27 mouse cellular contexts compared by ENCODE assay signal in genomic region chr1:25420701-25421100, GRCm38 (mm10).
DNase-seq lines count a peak whose midpoint lies in the region; ATAC-seq and TF ChIP-seq lines count a peak whose summit lies in the region.
"Had no signal": no experiment of that assay in that cellular context is flagged by ENCODE, and none has a peak within 500 bp of the region (broad histone marks: within the 10 kb centered on the region; RNA-seq: fewer than 3 reads in every experiment).

No protein-coding gene starts in this region.

- no peaks in the 10 kb centered on the region for H3K36me3 ChIP-seq in forebrain, embryonic 14.5 days (ENCODE audit: control insufficient read depth, insufficient read depth, low read length)
- H3K36me3 ChIP-seq in forebrain, embryonic 15.5 days = no peaks in the 10 kb centered on the region
- H3K36me3 ChIP-seq in kidney, postnatal 0 days (ENCODE audit: insufficient read depth, low read length) = no peaks in the 10 kb centered on the region
- no peaks in the 10 kb centered on the region for H3K36me3 ChIP-seq in kidney, adult 2 months (ENCODE audit: control insufficient read depth, insufficient read depth, low read length)
- no peaks in the 10 kb centered on the region for H3K36me3 ChIP-seq in midbrain, postnatal 0 days (ENCODE audit: insufficient read depth, low read length)
- no peaks in the 10 kb centered on the region for H3K36me3 ChIP-seq in midbrain, embryonic 11.5 days (ENCODE audit: control insufficient read depth, insufficient read depth, low read length)
- H3K36me3 ChIP-seq: embryonic facial prominence, embryonic 13.5 days; forebrain, embryonic 10.5 days; hindbrain, embryonic 10.5 days; hindbrain, embryonic 13.5 days had no signal

- no peak for TF ChIP-seq CTCF in kidney, postnatal 0 days (IDR thresholded peaks at IDR 0.05; ENCODE audit: low read depth)
- TF ChIP-seq CTCF in kidney, adult 2 months (conservative IDR thresholded peaks at IDR 0.05; ENCODE audit: insufficient read depth, insufficient read length, low read depth, low read length) = no peak
- TF ChIP-seq CTCF in midbrain, postnatal 0 days (IDR thresholded peaks at IDR 0.05) = no peak

- H3K4me1 ChIP-seq in forebrain, embryonic 14.5 days (ENCODE audit: control insufficient read depth, insufficient read depth, low read length) = no peaks in the 10 kb centered on the region
- 0 out of 2 replicates have a peak, but pooled peaks cover 4% of the 10 kb centered on the region for H3K4me1 ChIP-seq in forebrain, embryonic 15.5 days
- no peaks in the 10 kb centered on the region for H3K4me1 ChIP-seq in kidney, postnatal 0 days (replicated peaks; ENCODE audit: insufficient read depth, low read length)
- H3K4me1 ChIP-seq in kidney, adult 2 months (ENCODE audit: control insufficient read depth, insufficient read depth, low read length) = no peaks in the 10 kb centered on the region
- H3K4me1 ChIP-seq in midbrain, postnatal 0 days (ENCODE audit: insufficient read depth, low read length) = no peaks in the 10 kb centered on the region
- H3K4me1 ChIP-seq in midbrain, embryonic 11.5 days (ENCODE audit: control insufficient read depth, insufficient read depth, low read length) = no peaks in the 10 kb centered on the region
- H3K4me1 ChIP-seq: embryonic facial prominence, embryonic 13.5 days; forebrain, embryonic 10.5 days; hindbrain, embryonic 10.5 days; hindbrain, embryonic 13.5 days had no signal

- H3K9me3 ChIP-seq in forebrain, embryonic 14.5 days (replicated peaks; ENCODE audit: control insufficient read depth, low read length) = no peaks in the 10 kb centered on the region
- H3K9me3 ChIP-seq in forebrain, embryonic 15.5 days = no peaks in the 10 kb centered on the region
- no peaks in the 10 kb centered on the region for H3K9me3 ChIP-seq in kidney, postnatal 0 days (replicated peaks; ENCODE audit: low read length)
- no peaks in the 10 kb centered on the region for H3K9me3 ChIP-seq in midbrain, postnatal 0 days (ENCODE audit: low read length)
- no peaks in the 10 kb centered on the region for H3K9me3 ChIP-seq in midbrain, embryonic 11.5 days (ENCODE audit: control insufficient read depth, low read length)
- H3K9me3 ChIP-seq: embryonic facial prominence, embryonic 13.5 days; forebrain, embryonic 10.5 days; hindbrain, embryonic 10.5 days; hindbrain, embryonic 13.5 days had no signal

- WGBS in forebrain, embryonic 14.5 days = 94% methylated on average over 2 of the region's 2 CpGs
- 82% methylated on average over 2 of the region's 2 CpGs for WGBS in forebrain, embryonic 15.5 days
- WGBS in kidney, postnatal 0 days = 69% methylated on average over 2 of the region's 2 CpGs
- WGBS in kidney, adult 2 months = 85% methylated on average over 2 of the region's 2 CpGs
- 88% methylated on average over 2 of the region's 2 CpGs for WGBS in midbrain, postnatal 0 days
- 85% methylated on average over 2 of the region's 2 CpGs for WGBS in midbrain, embryonic 11.5 days

- no peak for ATAC-seq in forebrain, embryonic 14.5 days
- ATAC-seq in forebrain, embryonic 15.5 days (replicated peaks) = no peak
- ATAC-seq in kidney, postnatal 0 days (replicated peaks; ENCODE audit: low FRiP score, low read depth) = no peak
- ATAC-seq in midbrain, postnatal 0 days (ENCODE audit: low FRiP score) = no peak
- ATAC-seq in midbrain, embryonic 11.5 days (ENCODE audit: low FRiP score) = no peak
- ATAC-seq: activated CD4-positive, CD25-positive, alpha-beta regulatory T cell, adult 4 months; CD4-positive, CD25-positive, alpha-beta regulatory T cell, adult 4 months; forebrain, embryonic 16.5 days; intestine, postnatal 0 days had no signal

- H3K4me2 ChIP-seq in forebrain, embryonic 14.5 days (ENCODE audit: low read length) = no peak overlapping the region
- H3K4me2 ChIP-seq in forebrain, embryonic 15.5 days (replicated peaks) = no peak overlapping the region
- H3K4me2 ChIP-seq in kidney, postnatal 0 days (ENCODE audit: low read length) = no peak overlapping the region
- H3K4me2 ChIP-seq in midbrain, postnatal 0 days (ENCODE audit: low read depth, low read length, poor library complexity, severe bottlenecking) = no peak overlapping the region
- no peak overlapping the region for H3K4me2 ChIP-seq in midbrain, embryonic 11.5 days
- H3K4me2 ChIP-seq: embryonic facial prominence, embryonic 13.5 days; heart, embryonic 11.5 days; hindbrain, embryonic 13.5 days had no signal

- no peaks in the 10 kb centered on the region for H3K27me3 ChIP-seq in forebrain, embryonic 14.5 days (replicated peaks; ENCODE audit: control insufficient read depth, insufficient read depth, low read length)
- H3K27me3 ChIP-seq in forebrain, embryonic 15.5 days = no peaks in the 10 kb centered on the region
- H3K27me3 ChIP-seq in kidney, postnatal 0 days (ENCODE audit: insufficient read depth, low read length) = no peaks in the 10 kb centered on the region
- no peaks in the 10 kb centered on the region for H3K27me3 ChIP-seq in kidney, adult 2 months (replicated peaks; ENCODE audit: control insufficient read depth, insufficient read depth, low read length)
- H3K27me3 ChIP-seq in midbrain, postnatal 0 days (ENCODE audit: insufficient read depth, low read length) = no peaks in the 10 kb centered on the region
- no peaks in the 10 kb centered on the region for H3K27me3 ChIP-seq in midbrain, embryonic 11.5 days (ENCODE audit: control insufficient read depth, insufficient read depth, low read length)
- H3K27me3 ChIP-seq: embryonic facial prominence, embryonic 13.5 days; hindbrain, embryonic 13.5 days had no signal

- DNase-seq in forebrain, embryonic 14.5 days (ENCODE audit: low spot score) = peak; percentile 44
- DNase-seq in kidney, postnatal 0 days (ENCODE audit: low spot score) = peak; percentile 50
- no peak for DNase-seq in kidney, adult 2 months
- peak; percentile 38 for DNase-seq in midbrain, postnatal 0 days (ENCODE audit: low spot score)
- no peak for DNase-seq in midbrain, embryonic 11.5 days (ENCODE audit: low spot score, missing footprints)
- DNase-seq in brain, adult 2 months (ENCODE audit: low read depth, low spot score) = peak; percentile 20
- DNase-seq in urinary bladder, postnatal 14 days (ENCODE audit: low spot score) = no peak
- DNase-seq: adrenal gland, adult 8-10 months; adrenal gland, postnatal 25 days; cerebellum, adult 11 months; cerebellum, adult 2 months; cerebellum, adult 9-11 months; cerebellum, postnatal 25 days; gastrocnemius, adult 2 months; gastrocnemius, postnatal 14 days; heart, adult 11 months; heart, postnatal 36 days had no signal

- no peak overlapping the region for H3K27ac ChIP-seq in forebrain, embryonic 14.5 days (ENCODE audit: low read depth, low read length)
- no peak overlapping the region for H3K27ac ChIP-seq in forebrain, embryonic 15.5 days (replicated peaks)
- no peak overlapping the region for H3K27ac ChIP-seq in kidney, postnatal 0 days
- H3K27ac ChIP-seq in kidney, adult 2 months (ENCODE audit: insufficient read depth, low read depth, low read length) = no peak overlapping the region
- no peak overlapping the region for H3K27ac ChIP-seq in midbrain, postnatal 0 days (ENCODE audit: low read depth, low read length)
- H3K27ac ChIP-seq in midbrain, embryonic 11.5 days (ENCODE audit: low read depth, low read length) = no peak overlapping the region
- H3K27ac ChIP-seq: embryonic facial prominence, embryonic 13.5 days; forebrain, embryonic 10.5 days; gastrocnemius, adult 2 months; hindbrain, embryonic 10.5 days; hindbrain, embryonic 13.5 days had no signal

- no peak overlapping the region for H3K9ac ChIP-seq in forebrain, embryonic 14.5 days (ENCODE audit: low read length)
- no peak overlapping the region for H3K9ac ChIP-seq in forebrain, embryonic 15.5 days (replicated peaks)
- H3K9ac ChIP-seq in kidney, postnatal 0 days (ENCODE audit: low read depth, low read length) = no peak overlapping the region
- H3K9ac ChIP-seq in midbrain, postnatal 0 days (replicated peaks; ENCODE audit: low read length, poor library complexity, severe bottlenecking) = no peak overlapping the region
- no peak overlapping the region for H3K9ac ChIP-seq in midbrain, embryonic 11.5 days (ENCODE audit: low read length)
- H3K9ac ChIP-seq: embryonic facial prominence, embryonic 13.5 days; hindbrain, embryonic 13.5 days had no signal

- TF ChIP-seq POLR2A in kidney, adult 2 months (IDR thresholded peaks at IDR 0.05; ENCODE audit: low read depth, low read length) = no peak

- H3K4me3 ChIP-seq in forebrain, embryonic 14.5 days (ENCODE audit: low read depth, low read length) = no peak overlapping the region
- no peak overlapping the region for H3K4me3 ChIP-seq in forebrain, embryonic 15.5 days
- no peak overlapping the region for H3K4me3 ChIP-seq in kidney, postnatal 0 days (replicated peaks; ENCODE audit: low read depth, low read length)
- no peak overlapping the region for H3K4me3 ChIP-seq in kidney, adult 2 months (ENCODE audit: insufficient read depth, low read depth, low read length)
- no peak overlapping the region for H3K4me3 ChIP-seq in midbrain, postnatal 0 days (ENCODE audit: low read depth, low read length)
- no peak overlapping the region for H3K4me3 ChIP-seq in midbrain, embryonic 11.5 days (ENCODE audit: low read depth, low read length)
- H3K4me3 ChIP-seq: embryonic facial prominence, embryonic 13.5 days; forebrain, embryonic 10.5 days; gastrocnemius, adult 2 months; hindbrain, embryonic 10.5 days; hindbrain, embryonic 13.5 days had no signal

Comparison
In these comparisons a context has a peak if more than half of its experiments do, and no peak if none do; other contexts are left out.
1. DNase-seq: peak in forebrain, embryonic 14.5 days (single experiment), kidney, postnatal 0 days (single experiment), midbrain, postnatal 0 days (single experiment) and brain, adult 2 months (single experiment); none in kidney, adult 2 months (single experiment), midbrain, embryonic 11.5 days (single experiment) and urinary bladder, postnatal 14 days (single experiment).